Mouse (Mus musculus): ENCODE results near the gene Myo3b. TPM values are rescaled to one million over a fixed set of nuclear protein-coding genes. Genes with fewer than 3 reads are reported as not detected.

Myo3b gene
- total and polyA plus RNA-seq, 2 experiments = not detected

DNA sequence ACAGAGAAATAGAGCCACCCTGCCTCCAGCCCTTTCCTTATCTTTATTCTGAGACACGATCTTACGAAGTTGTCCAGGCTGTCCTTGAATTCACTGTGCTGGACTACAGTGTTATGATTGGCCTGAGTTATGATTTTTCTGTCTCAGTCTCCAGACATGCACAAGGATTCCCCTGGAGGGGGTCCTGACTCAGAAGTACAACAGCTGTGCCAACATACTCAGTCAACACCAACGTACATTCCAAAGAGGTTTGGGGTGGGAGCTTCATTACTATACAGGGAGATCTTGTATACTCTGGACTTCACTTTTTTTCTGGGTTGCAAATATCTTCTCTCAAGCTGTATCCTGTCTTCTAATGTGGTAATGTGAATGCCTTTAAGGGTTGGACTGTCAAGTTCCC, 113.0 kb downstream of the Myo3b start:
- WGBS = 83% methylated on average over 3 of the region's 3 CpGs
- Histone ChIP-seq H3K9ac (ENCODE audit: low read depth, low read length) (no peak overlapping the region), H3K27me3 (ENCODE audit: control insufficient read depth, insufficient read depth, low read length) (no peaks in the 10 kb centered on the region)

DNA sequence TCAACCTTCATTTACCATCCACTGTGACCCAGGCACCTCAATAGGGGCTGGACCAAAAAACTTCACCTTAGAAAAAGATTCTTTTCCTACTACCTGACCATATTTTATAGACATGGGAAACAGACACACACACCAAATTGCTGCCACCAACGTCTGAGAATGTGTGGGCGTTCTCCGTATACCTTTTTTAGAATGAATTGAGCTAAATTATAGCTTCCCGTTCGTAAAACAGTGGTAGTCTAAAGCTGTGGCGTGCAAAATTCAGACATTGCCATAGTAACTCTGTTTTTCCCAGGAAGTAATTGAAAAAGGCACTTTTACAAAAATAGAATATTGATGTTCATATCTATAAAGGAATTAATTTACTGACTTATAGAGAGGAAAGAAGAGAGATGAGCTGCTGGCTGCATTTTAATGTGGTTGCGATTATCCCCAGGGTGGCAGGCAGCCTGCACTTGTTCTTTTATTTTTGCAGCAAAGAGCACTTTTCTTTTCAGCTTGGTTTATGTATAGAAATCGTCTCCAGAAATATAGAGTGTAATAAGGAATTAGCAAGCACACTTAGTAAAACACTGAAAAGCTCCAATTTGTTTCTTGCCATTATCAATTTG, 116.4 kb downstream of the Myo3b start:
- DNase-seq (ENCODE audit: extremely low read depth, low read depth, low spot score) = no peak
- Histone ChIP-seq H3K4me3 (ENCODE audit: insufficient read depth, low read depth, low read length) (no peak overlapping the region), H3K4me1 (ENCODE audit: control insufficient read depth, insufficient read depth, low read length) (no peaks in the 10 kb centered on the region), H3K36me3 (ENCODE audit: control insufficient read depth, insufficient read depth, low read length) (no peaks in the 10 kb centered on the region), H3K27ac (replicated peaks; ENCODE audit: insufficient read depth, low read depth, low read length) (no peak overlapping the region), H3K9ac (ENCODE audit: low read depth, low read length) (no peak overlapping the region), H3K79me2 (ENCODE audit: control insufficient read depth, insufficient read depth, low read length) (no peaks in the 10 kb centered on the region), H3K27me3 (ENCODE audit: control insufficient read depth, insufficient read depth, low read length) (no peaks in the 10 kb centered on the region)
- 87% methylated on average over 8 of the region's 8 CpGs for WGBS
- no peak for TF ChIP-seq POLR2A (IDR thresholded peaks at IDR 0.05; ENCODE audit: extremely low read depth, insufficient read depth, low read length)
- TF ChIP-seq CTCF (IDR thresholded peaks at IDR 0.05; ENCODE audit: low read depth, low read length) = no peak

More for the DNA sequence above, 113.0 kb downstream of the Myo3b start:
- DNase-seq (ENCODE audit: extremely low read depth, low read depth, low spot score) = no peak
- H3K79me2 ChIP-seq (ENCODE audit: control insufficient read depth, insufficient read depth, low read length) = no peaks in the 10 kb centered on the region
- TF ChIP-seq POLR2A (IDR thresholded peaks at IDR 0.05; ENCODE audit: extremely low read depth, insufficient read depth, low read length) (no peak), CTCF (IDR thresholded peaks at IDR 0.05; ENCODE audit: low read depth, low read length) (no peak)
- H3K36me3 ChIP-seq (ENCODE audit: control insufficient read depth, insufficient read depth, low read length) = no peaks in the 10 kb centered on the region
- H3K4me1 ChIP-seq (ENCODE audit: control insufficient read depth, insufficient read depth, low read length) = no peaks in the 10 kb centered on the region
- no peak overlapping the region for H3K4me3 ChIP-seq (ENCODE audit: insufficient read depth, low read depth, low read length)
- no peak overlapping the region for H3K27ac ChIP-seq (replicated peaks; ENCODE audit: insufficient read depth, low read depth, low read length)

DNA sequence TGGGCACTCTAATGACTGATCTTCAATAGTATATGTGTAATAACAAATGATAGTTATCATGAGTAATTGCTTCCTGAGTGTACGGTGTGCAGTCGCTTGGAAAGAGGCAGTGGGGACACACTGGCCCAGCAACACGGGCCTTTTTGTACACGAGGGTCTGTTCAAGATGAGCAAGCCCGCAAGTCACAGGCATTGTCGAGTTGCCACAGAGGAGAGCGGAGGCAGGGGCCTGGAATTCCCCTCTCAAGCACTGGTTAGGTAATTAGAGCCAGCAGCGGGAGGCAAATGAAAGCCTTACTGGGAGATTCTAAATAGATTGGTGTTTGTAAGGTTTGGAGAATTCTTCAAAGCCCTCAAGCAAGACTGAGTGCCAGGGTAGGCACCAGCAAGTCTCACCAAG, 120.6 kb downstream of the Myo3b start:
- H3K27ac ChIP-seq (replicated peaks; ENCODE audit: insufficient read depth, low read depth, low read length) = no peak overlapping the region
- no peak overlapping the region for H3K9ac ChIP-seq (ENCODE audit: low read depth, low read length)
- no peaks in the 10 kb centered on the region for H3K4me1 ChIP-seq (ENCODE audit: control insufficient read depth, insufficient read depth, low read length)
- H3K27me3 ChIP-seq (ENCODE audit: control insufficient read depth, insufficient read depth, low read length) = no peaks in the 10 kb centered on the region
- WGBS = 58% methylated on average over 8 of the region's 8 CpGs
- no peak for TF ChIP-seq CTCF (IDR thresholded peaks at IDR 0.05; ENCODE audit: low read depth, low read length)
- no peak for TF ChIP-seq POLR2A (IDR thresholded peaks at IDR 0.05; ENCODE audit: extremely low read depth, insufficient read depth, low read length)
- no peaks in the 10 kb centered on the region for H3K79me2 ChIP-seq (ENCODE audit: control insufficient read depth, insufficient read depth, low read length)
- no peak overlapping the region for H3K4me3 ChIP-seq (ENCODE audit: insufficient read depth, low read depth, low read length)
- no peaks in the 10 kb centered on the region for H3K36me3 ChIP-seq (ENCODE audit: control insufficient read depth, insufficient read depth, low read length)
- no peak for DNase-seq (ENCODE audit: extremely low read depth, low read depth, low spot score)

DNA sequence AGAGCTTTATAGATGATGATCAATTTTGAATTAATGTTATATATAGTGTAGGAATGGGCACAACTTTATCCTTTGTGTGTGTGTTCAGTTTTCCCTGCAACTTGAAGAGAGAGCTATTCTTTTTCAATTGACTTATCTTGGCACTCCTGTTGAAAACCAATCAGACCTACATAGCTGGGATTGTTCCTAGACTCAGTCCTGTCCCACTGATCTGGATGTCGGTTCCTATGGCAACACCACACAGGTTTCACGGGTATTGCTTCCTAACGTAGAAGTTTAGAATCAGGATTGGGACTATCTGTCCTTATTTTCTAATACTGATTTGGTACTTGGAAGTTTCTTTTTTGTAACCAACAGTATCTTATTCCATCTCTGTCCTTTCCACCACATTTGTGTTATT, 127.3 kb downstream of the Myo3b start:
- 70% methylated on average over 3 of the region's 3 CpGs for WGBS
- H3K36me3 ChIP-seq (ENCODE audit: control insufficient read depth, insufficient read depth, low read length) = no peaks in the 10 kb centered on the region
- TF ChIP-seq POLR2A (IDR thresholded peaks at IDR 0.05; ENCODE audit: extremely low read depth, insufficient read depth, low read length) (no peak), CTCF (IDR thresholded peaks at IDR 0.05; ENCODE audit: low read depth, low read length) (no peak)

DNA sequence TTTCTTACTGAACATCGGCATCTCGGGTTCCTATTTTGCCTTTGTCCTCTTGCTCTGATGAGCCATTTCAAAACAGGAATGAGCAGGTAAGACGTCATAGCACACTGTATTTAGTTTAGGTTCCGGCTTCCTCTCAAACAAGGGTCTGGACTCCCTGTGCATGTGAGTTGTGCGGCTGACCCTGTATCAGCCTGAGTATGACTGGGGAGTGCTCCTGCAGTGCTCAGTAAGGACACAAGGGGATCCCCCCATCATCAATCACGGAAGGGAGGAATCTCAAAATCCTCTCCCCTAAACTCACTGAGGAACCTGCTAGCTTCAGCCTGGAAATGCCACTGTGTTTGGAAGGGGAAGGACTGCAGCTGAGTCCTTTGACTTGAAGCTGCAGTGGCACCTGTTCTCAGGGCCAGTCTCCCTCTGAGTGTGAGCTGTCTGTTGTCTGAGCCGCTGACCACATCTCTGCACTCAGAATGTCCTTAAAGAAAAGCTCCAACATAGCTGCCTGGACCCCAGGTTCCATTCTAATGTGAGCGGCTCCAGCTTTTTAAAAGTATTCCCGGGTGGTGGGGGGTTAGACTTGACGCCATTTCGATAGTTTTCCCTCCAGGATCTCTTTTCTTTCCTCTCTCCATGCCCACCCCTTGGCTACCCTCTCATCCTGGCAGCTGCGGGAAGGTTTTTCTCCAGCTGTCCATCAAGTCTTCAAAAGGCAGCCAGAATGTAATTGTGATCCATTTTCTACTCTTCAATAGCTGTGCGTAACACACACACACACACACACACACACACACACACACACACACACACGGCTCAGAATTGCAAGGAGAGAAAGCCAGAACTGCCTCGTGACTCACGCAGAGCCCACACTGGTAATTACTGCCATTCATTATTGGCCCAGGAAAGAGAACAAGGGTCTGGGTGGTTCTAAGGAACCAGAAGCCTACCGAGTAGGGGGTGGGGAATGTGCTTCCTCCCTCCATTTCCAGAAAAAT, 129.3 kb downstream of the Myo3b start:
- Histone ChIP-seq H3K27me3 (ENCODE audit: control insufficient read depth, insufficient read depth, low read length) (no peaks in the 10 kb centered on the region; the same call in 1 of the 2 replicates), H3K4me3 (ENCODE audit: insufficient read depth, low read depth, low read length) (no peak overlapping the region), H3K79me2 (ENCODE audit: control insufficient read depth, insufficient read depth, low read length) (no peaks in the 10 kb centered on the region), H3K4me1 (ENCODE audit: control insufficient read depth, insufficient read depth, low read length) (no peaks in the 10 kb centered on the region), H3K9ac (ENCODE audit: low read depth, low read length) (no peak overlapping the region), H3K36me3 (ENCODE audit: control insufficient read depth, insufficient read depth, low read length) (no peaks in the 10 kb centered on the region), H3K27ac (replicated peaks; ENCODE audit: insufficient read depth, low read depth, low read length) (no peak overlapping the region)
- TF ChIP-seq CTCF (IDR thresholded peaks at IDR 0.05; ENCODE audit: low read depth, low read length) (no peak), POLR2A (IDR thresholded peaks at IDR 0.05; ENCODE audit: extremely low read depth, insufficient read depth, low read length) (no peak)
- 73% methylated on average over 17 of the region's 17 CpGs for WGBS
- no peak for DNase-seq (ENCODE audit: extremely low read depth, low read depth, low spot score)

More for the DNA sequence above, 127.3 kb downstream of the Myo3b start:
- Histone ChIP-seq H3K9ac (ENCODE audit: low read depth, low read length) (no peak overlapping the region), H3K79me2 (ENCODE audit: control insufficient read depth, insufficient read depth, low read length) (no peaks in the 10 kb centered on the region), H3K4me1 (ENCODE audit: control insufficient read depth, insufficient read depth, low read length) (no peaks in the 10 kb centered on the region), H3K4me3 (ENCODE audit: insufficient read depth, low read depth, low read length) (no peak overlapping the region), H3K27me3 (ENCODE audit: control insufficient read depth, insufficient read depth, low read length) (no peaks in the 10 kb centered on the region; the same call in 1 of the 2 replicates), H3K27ac (replicated peaks; ENCODE audit: insufficient read depth, low read depth, low read length) (no peak overlapping the region)
- no peak for DNase-seq (ENCODE audit: extremely low read depth, low read depth, low spot score)

All from liver, adult 2 months (tissue).